Mouse (Mus musculus) ES-Bruce4 (cell line): ENCODE measurements around the gene Plin4. TPM values are rescaled to one million over a fixed set of nuclear protein-coding genes. Genes with fewer than 3 reads are reported as not detected.

ENCODE experiments used
- H3K27ac ChIP-seq: 2 replicates; pipeline ENCODE4 v1.5.1; 2012; ENCODE audit warnings: low read length, inconsistent platforms; ENCODE audit not compliant: insufficient read depth
- H3K27me3 ChIP-seq: 2 replicates; pipeline ENCODE4 v1.6.1; 2012; ENCODE audit warnings: mild to moderate bottlenecking, low read length, inconsistent platforms; ENCODE audit not compliant: control insufficient read depth, poor library complexity, insufficient read depth, severe bottlenecking
- H3K36me3 ChIP-seq: 2 replicates; pipeline ENCODE4 v1.6.1; 2012; ENCODE audit warnings: inconsistent platforms, mild to moderate bottlenecking, low read length, moderate library complexity; ENCODE audit not compliant: control insufficient read depth, poor library complexity, insufficient read depth, severe bottlenecking
- H3K4me1 ChIP-seq: one replicate; pipeline ENCODE4 v1.8.1; 2011; ENCODE audit warnings: low read length; ENCODE audit not compliant: control insufficient read depth, insufficient read depth
- H3K4me3 ChIP-seq: 2 replicates; pipeline ENCODE4 v1.5.1; 2011; ENCODE audit warnings: low read depth, mild to moderate bottlenecking, low read length
- H3K9ac ChIP-seq: 2 replicates; pipeline ENCODE4 v1.6.1; 2012; ENCODE audit warnings: low read depth, mild to moderate bottlenecking, inconsistent platforms; ENCODE audit not compliant: poor library complexity, severe bottlenecking
- H3K9me3 ChIP-seq: replicated peaks from 2 replicates; pipeline ENCODE4 v1.6.1; 2012; ENCODE audit warnings: mild to moderate bottlenecking, low read length, inconsistent platforms; ENCODE audit not compliant: control insufficient read depth, poor library complexity, insufficient read depth, severe bottlenecking
- CTCF ChIP-seq: IDR thresholded peaks from one replicate; pipeline ENCODE4 v1.8.1; 2011; ENCODE audit warnings: low read depth, low read length
- EP300 ChIP-seq: IDR thresholded peaks from 2 replicates; pipeline ENCODE4 v1.6.1; 2011; ENCODE audit warnings: low read depth, low read length; ENCODE audit not compliant: insufficient read depth
- POLR2A ChIP-seq: IDR thresholded peaks from one replicate; pipeline ENCODE4 v1.8.1; 2011; ENCODE audit warnings: low read length; ENCODE audit not compliant: insufficient read depth
- polyA plus RNA-seq: library from polyadenylated mRNA; stranded (reverse); fragments of >200 nt; gene quantifications from 2 replicates; pipeline ENCODE4 v1.2.4, GENCODE M21; 2011; ENCODE audit warnings: low read depth; ENCODE audit not compliant: missing spikeins, insufficient read depth, insufficient read length

Gene Plin4
- polyA plus RNA-seq, 1 experiment: 0.21 TPM

GRCm38 (mm10) chr17:56062081-56062480, 47.5 kb downstream of the Plin4 start:
- H3K36me3 ChIP-seq: peaks cover 85% of the 10 kb centered on the region

DNA sequence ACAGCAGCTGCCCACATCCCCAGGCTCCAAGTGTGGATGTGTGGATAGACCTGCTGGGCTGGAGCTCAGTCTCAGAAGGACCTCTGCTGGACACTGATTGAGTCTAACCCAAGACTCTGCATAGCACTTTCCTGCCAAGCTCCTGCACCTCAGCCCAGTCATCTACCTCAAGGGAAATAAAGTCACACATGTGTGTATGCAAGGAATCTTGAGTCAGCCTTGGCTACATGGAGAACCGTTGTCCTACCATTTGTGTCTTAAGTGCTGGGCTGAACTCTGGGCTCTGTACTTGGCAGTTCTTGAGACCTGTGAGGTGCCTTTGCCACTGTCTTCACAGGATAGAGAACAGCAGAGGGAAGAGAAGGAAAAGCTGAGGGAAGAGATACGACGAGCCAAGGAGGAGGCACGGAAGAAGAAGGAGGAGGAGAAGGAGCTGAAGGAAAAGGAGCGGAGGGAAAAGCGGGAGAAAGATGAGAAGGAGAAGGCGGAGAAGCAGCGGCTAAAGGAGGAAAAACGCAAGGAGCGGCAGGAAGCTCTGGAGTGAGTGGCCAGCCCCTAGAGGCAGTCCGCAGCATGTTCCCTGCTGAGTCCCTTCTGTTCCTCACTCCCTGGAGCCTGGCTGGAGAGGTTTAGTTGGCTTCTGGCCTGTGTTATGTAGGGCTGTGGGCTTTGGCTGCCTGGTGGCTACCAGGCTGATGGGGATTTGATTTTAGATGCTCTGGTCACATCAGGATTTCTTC, 52.1 kb downstream of the Plin4 start:
- no peak overlapping the region for H3K27ac ChIP-seq
- TF ChIP-seq CTCF: no peak
- no peak for TF ChIP-seq POLR2A
- TF ChIP-seq EP300: no peak
- H3K4me1 ChIP-seq: no peaks in the 10 kb centered on the region
- no peak overlapping the region for H3K4me3 ChIP-seq
- H3K9ac ChIP-seq: no peak overlapping the region
- peaks cover 62% of the 10 kb centered on the region for H3K36me3 ChIP-seq
- H3K9me3 ChIP-seq: no peaks in the 10 kb centered on the region
- H3K27me3 ChIP-seq: no peaks in the 10 kb centered on the region

More at GRCm38 (mm10) chr17:56062081-56062480, 47.5 kb downstream of the Plin4 start:
- no peaks in the 10 kb centered on the region for H3K9me3 ChIP-seq
- no peak overlapping the region for H3K4me3 ChIP-seq
- TF ChIP-seq CTCF (no peak), EP300 (no peak), POLR2A (no peak)
- no peak overlapping the region for H3K27ac ChIP-seq
- H3K4me1 ChIP-seq: no peaks in the 10 kb centered on the region
- H3K27me3 ChIP-seq: no peaks in the 10 kb centered on the region
- no peak overlapping the region for H3K9ac ChIP-seq

- peaks cover 57% of the 10 kb centered on the region for H3K36me3 ChIP-seq
- no peak overlapping the region for H3K9ac ChIP-seq
- TF ChIP-seq EP300: no peak
- no peak for TF ChIP-seq POLR2A
- TF ChIP-seq CTCF: no peak
- no peaks in the 10 kb centered on the region for H3K27me3 ChIP-seq
- no peak overlapping the region for H3K27ac ChIP-seq
- no peaks in the 10 kb centered on the region for H3K4me1 ChIP-seq
- H3K4me3 ChIP-seq: no peak overlapping the region
- H3K9me3 ChIP-seq: no peaks in the 10 kb centered on the region
Measured at GRCm38 (mm10) chr17:56055945-56056678, 53.5 kb downstream of the Plin4 start.

- Histone ChIP-seq H3K4me3 (no peak overlapping the region), H3K4me1 (no peaks in the 10 kb centered on the region), H3K9ac (no peak overlapping the region), H3K27me3 (no peaks in the 10 kb centered on the region), H3K9me3 (no peaks in the 10 kb centered on the region), H3K36me3 (peaks cover 56% of the 10 kb centered on the region), H3K27ac (no peak overlapping the region)
- TF ChIP-seq CTCF: no peak
- no peak for TF ChIP-seq POLR2A
- no peak for TF ChIP-seq EP300
Measured at GRCm38 (mm10) chr17:56054938-56055337, 54.7 kb downstream of the Plin4 start.

- Histone ChIP-seq H3K4me3 (no peak overlapping the region), H3K9me3 (no peaks in the 10 kb centered on the region), H3K9ac (no peak overlapping the region), H3K4me1 (no peaks in the 10 kb centered on the region), H3K27me3 (no peaks in the 10 kb centered on the region), H3K36me3 (peaks cover 62% of the 10 kb centered on the region), H3K27ac (no peak overlapping the region)
- no peak for TF ChIP-seq EP300
- TF ChIP-seq POLR2A: no peak
- no peak for TF ChIP-seq CTCF
Measured at GRCm38 (mm10) chr17:56051369-56051768, 58.2 kb downstream of the Plin4 start.

Other genes starting within 250 kb of the Plin4 start
- gene Zfp119a, start 230.9 kb downstream of the Plin4 start, polyA plus RNA-seq: 2.5 and 3.7 TPM in 2 replicates
- 8.4 and 10.0 TPM in 2 replicates for gene Zfp959, start 217.7 kb downstream of the Plin4 start, polyA plus RNA-seq
- gene Zfp119b, start 160.3 kb downstream of the Plin4 start, polyA plus RNA-seq: 7.5 and 7.8 TPM in 2 replicates
- not detected in 2 replicates for gene Ebi3, start 157.2 kb downstream of the Plin4 start, polyA plus RNA-seq
- 10.7 and 11.0 TPM in 2 replicates for gene Yju2, start 150.7 kb downstream of the Plin4 start, polyA plus RNA-seq
- gene Shd, start 139.3 kb downstream of the Plin4 start, polyA plus RNA-seq: 2.5 and 4.3 TPM in 2 replicates
- gene Fsd1, start 123.3 kb downstream of the Plin4 start, polyA plus RNA-seq: 22.0 and 46.7 TPM in 2 replicates
- 16.7 and 18.1 TPM in 2 replicates for gene Stap2, start 104.2 kb downstream of the Plin4 start, polyA plus RNA-seq
- gene Mpnd, start 104.1 kb downstream of the Plin4 start, polyA plus RNA-seq: 61.9 and 69.3 TPM in 2 replicates
- gene Sh3gl1, start 73.2 kb downstream of the Plin4 start, polyA plus RNA-seq: 52.3 and 57.0 TPM in 2 replicates
- gene Chaf1a, start 69.4 kb downstream of the Plin4 start, polyA plus RNA-seq: 33.6 and 38.5 TPM in 2 replicates
- 38.4 and 38.7 TPM in 2 replicates for gene Ubxn6, start 34.8 kb downstream of the Plin4 start, polyA plus RNA-seq
- gene Hdgfl2, start 30.2 kb downstream of the Plin4 start, polyA plus RNA-seq: 77.5 and 82.8 TPM in 2 replicates
- 0.90 and 1.0 TPM in 2 replicates for gene Plin5, start 7.8 kb upstream of the Plin4 start, polyA plus RNA-seq
- gene Lrg1, start 12.2 kb upstream of the Plin4 start, polyA plus RNA-seq: not detected in 2 replicates
- 2.1 and 2.5 TPM in 2 replicates for gene Sema6b, start 30.5 kb upstream of the Plin4 start, polyA plus RNA-seq
- gene Tnfaip8l1, start 52.7 kb upstream of the Plin4 start, polyA plus RNA-seq: 1.8 and 2.5 TPM in 2 replicates
- 37.4 and 48.4 TPM in 2 replicates for gene Mydgf, start 74.1 kb upstream of the Plin4 start, polyA plus RNA-seq
- 20.9 and 21.1 TPM in 2 replicates for gene Dpp9, start 109.1 kb upstream of the Plin4 start, polyA plus RNA-seq
- gene Fem1a, start 147.0 kb upstream of the Plin4 start, polyA plus RNA-seq: 4.9 and 5.4 TPM in 2 replicates
- gene Ticam1, start 167.0 kb upstream of the Plin4 start, polyA plus RNA-seq: 4.0 and 4.7 TPM in 2 replicates
- 57.1 and 60.2 TPM in 2 replicates for gene Plin3, start 183.1 kb upstream of the Plin4 start, polyA plus RNA-seq
- not detected in 2 replicates for gene Arrdc5, start 190.5 kb upstream of the Plin4 start, polyA plus RNA-seq
- 162 and 174 TPM in 2 replicates for gene Uhrf1, start 193.5 kb upstream of the Plin4 start, polyA plus RNA-seq
- 9.5 and 11.5 TPM in 2 replicates for gene Kdm4b, start 216.3 kb upstream of the Plin4 start, polyA plus RNA-seq